Mouse (Mus musculus) central nervous system, embryonic 11.5 days (tissue): ENCODE data around the gene Vmn1r12. TPM values are rescaled to one million over a fixed set of nuclear protein-coding genes. Genes with fewer than 3 reads are reported as not detected.

ENCODE experiments used
- polyA plus RNA-seq: library from polyadenylated mRNA; depleted of rRNA; stranded (reverse); fragments of >200 nt; gene quantifications from 2 replicates; pipeline ENCODE4 v1.2.3, GENCODE M21; 2012; rRNA removed

Gene Vmn1r12
- not detected in 2 replicates for polyA plus RNA-seq

DNA sequence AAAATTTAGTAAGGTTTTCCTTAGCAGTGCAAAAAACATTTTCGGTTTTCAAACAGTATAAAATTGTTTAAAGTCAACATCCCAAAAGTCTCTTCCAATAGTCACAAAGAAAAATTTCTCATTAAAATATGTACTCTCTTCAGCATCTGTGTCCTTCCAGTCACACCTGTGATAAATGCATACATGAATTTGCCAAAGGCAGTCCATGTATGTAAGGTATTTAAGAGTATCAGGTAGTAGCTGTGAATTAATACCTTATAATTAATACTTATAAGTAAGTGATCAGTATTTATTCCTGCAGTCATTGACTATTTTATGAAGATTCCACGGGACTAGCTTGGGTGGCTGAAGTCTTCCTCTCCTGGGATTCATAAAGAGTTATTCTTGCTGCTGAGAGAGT, at the start of gene Vmn1r12:
Vmn1r12 (plus strand) TSS at position 301 of the 400 bp plus-strand sequence.

GRCm38 (mm10) chr6:57109154-57109553, 47.6 kb upstream of the Vmn1r12 start, which contains the start of gene Vmn1r10:
TSS of gene Vmn1r10 (plus strand) at chr6:57109454.

GRCm38 (mm10) chr6:57133155-57133554, 23.6 kb upstream of the Vmn1r12 start, which contains the start of gene Vmn1r11:
TSS of gene Vmn1r11 (plus strand) at chr6:57133455.

DNA sequence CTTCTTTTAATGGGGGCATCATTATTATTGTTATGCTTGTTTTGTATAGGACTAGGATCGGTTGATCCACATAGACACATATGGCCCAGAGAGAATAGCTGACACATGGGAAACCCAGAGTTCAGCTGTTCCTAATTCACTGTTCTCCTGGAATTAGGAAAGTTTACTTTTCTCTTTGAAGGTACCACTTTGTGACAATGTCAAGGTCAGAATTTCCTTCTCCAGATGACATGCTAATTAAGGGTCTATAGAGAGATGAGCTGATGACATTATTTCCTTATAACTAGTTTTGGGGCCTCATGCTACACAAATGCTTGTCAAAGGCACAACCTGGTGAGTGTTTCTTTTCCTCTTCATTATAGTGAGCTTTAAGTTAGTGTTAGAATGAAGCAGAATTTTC, 46.3 kb downstream of the Vmn1r12 start, which contains the start of gene Vmn1r13:
Vmn1r13 (plus strand) TSS at position 301 of the 400 bp plus-strand sequence.

Other genes starting within 250 kb of the Vmn1r12 start
- 27.7 and 40.0 TPM in 2 replicates for gene Nt5c3, start 233.0 kb upstream of the Vmn1r12 start, polyA plus RNA-seq
- 0.36 and 0.39 TPM in 2 replicates for gene Vmn1r4, start 232.9 kb upstream of the Vmn1r12 start, polyA plus RNA-seq
- not detected in 2 replicates for gene Vmn1r5, start 186.6 kb upstream of the Vmn1r12 start, polyA plus RNA-seq
- not detected in 2 replicates for gene Vmn1r6, start 159.7 kb upstream of the Vmn1r12 start, polyA plus RNA-seq
- gene Vmn1r7, start 131.6 kb upstream of the Vmn1r12 start, polyA plus RNA-seq: not detected in 2 replicates
- gene Vmn1r8, start 124.6 kb upstream of the Vmn1r12 start, polyA plus RNA-seq: not detected in 2 replicates
- gene Vmn1r9, start 90.1 kb upstream of the Vmn1r12 start, polyA plus RNA-seq: not detected in 2 replicates
- not detected in 2 replicates for gene Vmn1r10, start 47.5 kb upstream of the Vmn1r12 start, polyA plus RNA-seq
- not detected in 2 replicates for gene Vmn1r11, start 23.5 kb upstream of the Vmn1r12 start, polyA plus RNA-seq
- gene Vmn1r13, start 46.4 kb downstream of the Vmn1r12 start, polyA plus RNA-seq: 0.01 TPM in 1 of 2 replicates, not detected in the other
- gene Vmn1r14, start 74.8 kb downstream of the Vmn1r12 start, polyA plus RNA-seq: not detected in 2 replicates
- not detected in 2 replicates for gene Vmn1r15, start 101.0 kb downstream of the Vmn1r12 start, polyA plus RNA-seq
- gene Vmn1r16, start 172.6 kb downstream of the Vmn1r12 start, polyA plus RNA-seq: not detected in 2 replicates
- gene Vmn1r17, start 206.8 kb downstream of the Vmn1r12 start, polyA plus RNA-seq: not detected in 2 replicates
- not detected in 2 replicates for gene Vmn1r18, start 238.9 kb downstream of the Vmn1r12 start, polyA plus RNA-seq
- not detected in 2 replicates for gene Vmn1r19, start 246.9 kb downstream of the Vmn1r12 start, polyA plus RNA-seq